Mouse (Mus musculus): ENCODE measurements at regions not wholly inside any gene's neighbourhood (a gene's known extent, or its start where the extent isn't known, plus 50 kb on each side); places are given as distances from the start of the nearest gene placed in this dataset.

- H3K4me3 ChIP-seq (replicated peaks; ENCODE audit: low read length): no peak overlapping the region
- no peaks in the 10 kb centered on the region for H3K27me3 ChIP-seq (ENCODE audit: insufficient read depth, low read length)
Observed at GRCm38 (mm10) chr8:18106827-18107226, 871.2 kb downstream of the Defb40 start.

GRCm38 (mm10) chr8:18065456-18065855 is 912.6 kb downstream of the Defb40 start:
- Histone ChIP-seq H3K4me3 (replicated peaks; ENCODE audit: low read length) (no peak overlapping the region), H3K9me3 (ENCODE audit: low read length) (no peaks in the 10 kb centered on the region), H3K27me3 (ENCODE audit: insufficient read depth, low read length) (no peaks in the 10 kb centered on the region), H3K36me3 (ENCODE audit: insufficient read depth, low read length) (no peaks in the 10 kb centered on the region), H3K4me1 (replicated peaks; ENCODE audit: low read depth, low read length) (no peaks in the 10 kb centered on the region)
- TF ChIP-seq POU5F1 (IDR thresholded peaks at IDR 0.05; ENCODE audit: borderline replicate concordance, low read length): no peak
- no peak for TF ChIP-seq CTCF (conservative IDR thresholded peaks at IDR 0.05; ENCODE audit: low read length)

More at GRCm38 (mm10) chr8:18106827-18107226, 871.2 kb downstream of the Defb40 start:
- Histone ChIP-seq H3K4me1 (replicated peaks; ENCODE audit: low read depth, low read length) (peaks cover 16% of the 10 kb centered on the region), H3K9me3 (ENCODE audit: low read length) (peaks cover 25% of the 10 kb centered on the region), H3K36me3 (ENCODE audit: insufficient read depth, low read length) (no peaks in the 10 kb centered on the region)
- TF ChIP-seq CTCF (conservative IDR thresholded peaks at IDR 0.05; ENCODE audit: low read length) (no peak), NANOG (IDR thresholded peaks at IDR 0.05; ENCODE audit: borderline replicate concordance, low read length) (no peak), POU5F1 (IDR thresholded peaks at IDR 0.05; ENCODE audit: borderline replicate concordance, low read length) (peak; percentile 64; the same call in 1 of the 2 replicates)

GRCm38 (mm10) chr8:18059526-18059925 is 918.5 kb downstream of the Defb40 start:
- Histone ChIP-seq H3K9me3 (ENCODE audit: low read length) (peaks cover 4% of the 10 kb centered on the region; the same call in 1 of the 2 replicates), H3K36me3 (ENCODE audit: insufficient read depth, low read length) (no peaks in the 10 kb centered on the region), H3K4me1 (replicated peaks; ENCODE audit: low read depth, low read length) (no peaks in the 10 kb centered on the region), H3K27me3 (ENCODE audit: insufficient read depth, low read length) (no peaks in the 10 kb centered on the region), H3K4me3 (replicated peaks; ENCODE audit: low read length) (no peak overlapping the region)
- TF ChIP-seq POU5F1 (IDR thresholded peaks at IDR 0.05; ENCODE audit: borderline replicate concordance, low read length) (no peak), CTCF (conservative IDR thresholded peaks at IDR 0.05; ENCODE audit: low read length) (no peak), NANOG (IDR thresholded peaks at IDR 0.05; ENCODE audit: borderline replicate concordance, low read length) (no peak)

DNA sequence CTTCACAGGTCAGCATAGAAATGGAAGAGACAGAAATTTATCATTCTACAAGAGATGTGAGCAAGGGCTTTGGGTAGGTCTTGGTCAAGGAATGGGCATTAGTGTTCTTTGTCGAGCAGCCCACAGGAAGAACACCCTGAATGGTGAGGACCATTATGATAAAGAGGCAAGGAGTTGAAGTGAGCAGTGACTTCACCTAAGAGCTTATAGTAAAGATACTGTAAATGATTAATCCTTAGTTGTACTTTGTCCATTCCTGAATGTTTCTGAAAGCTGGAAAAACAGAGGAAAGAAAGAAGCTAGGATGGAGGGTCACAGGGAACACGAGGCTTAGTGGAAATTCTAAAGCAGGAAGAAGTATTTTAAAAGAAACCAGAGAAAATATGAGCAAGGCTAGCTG is 956.9 kb downstream of the Defb40 start:
- no peak for TF ChIP-seq NANOG (IDR thresholded peaks at IDR 0.05; ENCODE audit: borderline replicate concordance, low read length)
- no peak for TF ChIP-seq CTCF (conservative IDR thresholded peaks at IDR 0.05; ENCODE audit: low read length)
- TF ChIP-seq POU5F1 (IDR thresholded peaks at IDR 0.05; ENCODE audit: borderline replicate concordance, low read length): no peak
- H3K27me3 ChIP-seq (ENCODE audit: insufficient read depth, low read length): no peaks in the 10 kb centered on the region
- H3K4me1 ChIP-seq (replicated peaks; ENCODE audit: low read depth, low read length): peaks cover 8% of the 10 kb centered on the region
- no peak overlapping the region for H3K4me3 ChIP-seq (replicated peaks; ENCODE audit: low read length)
- H3K9me3 ChIP-seq (ENCODE audit: low read length): no peaks in the 10 kb centered on the region
- no peaks in the 10 kb centered on the region for H3K36me3 ChIP-seq (ENCODE audit: insufficient read depth, low read length)

GRCm38 (mm10) chr8:18007567-18007966 is 970.5 kb downstream of the Defb40 start:
- Histone ChIP-seq H3K4me3 (replicated peaks; ENCODE audit: low read length) (no peak overlapping the region), H3K9me3 (ENCODE audit: low read length) (no peaks in the 10 kb centered on the region), H3K4me1 (replicated peaks; ENCODE audit: low read depth, low read length) (no peaks in the 10 kb centered on the region), H3K36me3 (ENCODE audit: insufficient read depth, low read length) (no peaks in the 10 kb centered on the region), H3K27me3 (ENCODE audit: insufficient read depth, low read length) (no peaks in the 10 kb centered on the region)
- no peak for TF ChIP-seq NANOG (IDR thresholded peaks at IDR 0.05; ENCODE audit: borderline replicate concordance, low read length)

DNA sequence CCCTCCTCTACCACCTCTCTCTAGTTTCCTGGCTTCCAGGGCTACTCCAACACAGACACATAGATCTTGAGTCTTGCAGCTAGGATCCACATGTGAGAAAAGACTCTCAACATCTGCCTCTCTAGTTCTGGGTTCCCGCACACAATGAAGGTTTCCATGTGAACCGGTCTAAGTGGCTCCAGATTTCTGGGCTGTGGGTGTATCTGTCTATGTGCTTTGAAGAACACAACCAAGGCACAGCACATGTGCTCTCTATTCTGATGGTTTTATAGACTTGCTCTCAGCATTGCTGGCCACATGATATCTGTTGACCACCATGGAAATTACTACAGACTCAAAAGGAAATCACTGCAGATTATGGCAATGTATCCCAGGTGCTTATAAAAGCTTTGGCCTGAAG is 972.4 kb downstream of the Defb40 start:
- TF ChIP-seq NANOG (IDR thresholded peaks at IDR 0.05; ENCODE audit: borderline replicate concordance, low read length): no peak
- TF ChIP-seq POU5F1 (IDR thresholded peaks at IDR 0.05; ENCODE audit: borderline replicate concordance, low read length): no peak
- TF ChIP-seq CTCF (conservative IDR thresholded peaks at IDR 0.05; ENCODE audit: low read length): no peak

DNA sequence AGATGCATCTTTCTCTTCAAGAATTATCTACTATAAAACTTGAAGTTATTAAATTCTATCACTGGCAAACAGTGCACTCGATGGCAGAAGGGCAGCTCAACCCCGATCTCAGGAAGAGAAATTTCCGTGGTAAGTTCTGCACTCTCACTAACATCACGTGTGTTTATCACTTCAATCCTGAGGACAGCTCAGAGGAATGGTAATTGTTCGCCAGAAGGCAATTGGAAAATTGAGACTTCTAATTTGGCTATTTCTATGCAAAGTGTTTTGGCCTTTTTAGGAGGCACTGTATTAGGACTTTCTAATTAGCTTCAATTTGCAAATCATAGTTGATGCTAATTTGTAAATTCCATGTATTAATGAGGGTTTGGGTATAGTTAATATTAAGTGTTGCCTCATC is 977.3 kb downstream of the Defb40 start:
- H3K27me3 ChIP-seq (ENCODE audit: insufficient read depth, low read length): no peaks in the 10 kb centered on the region
- no peaks in the 10 kb centered on the region for H3K36me3 ChIP-seq (ENCODE audit: insufficient read depth, low read length)
- no peaks in the 10 kb centered on the region for H3K9me3 ChIP-seq (ENCODE audit: low read length)
- no peak for TF ChIP-seq POU5F1 (IDR thresholded peaks at IDR 0.05; ENCODE audit: borderline replicate concordance, low read length)
- no peak for TF ChIP-seq CTCF (conservative IDR thresholded peaks at IDR 0.05; ENCODE audit: low read length)
- TF ChIP-seq NANOG (IDR thresholded peaks at IDR 0.05; ENCODE audit: borderline replicate concordance, low read length): no peak
- H3K4me3 ChIP-seq (replicated peaks; ENCODE audit: low read length): no peak overlapping the region
- no peaks in the 10 kb centered on the region for H3K4me1 ChIP-seq (replicated peaks; ENCODE audit: low read depth, low read length)

More for the DNA sequence above, 972.4 kb downstream of the Defb40 start:
- Histone ChIP-seq H3K36me3 (ENCODE audit: insufficient read depth, low read length) (no peaks in the 10 kb centered on the region), H3K27me3 (ENCODE audit: insufficient read depth, low read length) (no peaks in the 10 kb centered on the region), H3K9me3 (ENCODE audit: low read length) (no peaks in the 10 kb centered on the region), H3K4me1 (replicated peaks; ENCODE audit: low read depth, low read length) (no peaks in the 10 kb centered on the region), H3K4me3 (replicated peaks; ENCODE audit: low read length) (no peak overlapping the region)

- Histone ChIP-seq H3K4me1 (replicated peaks; ENCODE audit: low read depth, low read length) (no peaks in the 10 kb centered on the region), H3K9me3 (ENCODE audit: low read length) (no peaks in the 10 kb centered on the region), H3K4me3 (replicated peaks; ENCODE audit: low read length) (no peak overlapping the region), H3K27me3 (ENCODE audit: insufficient read depth, low read length) (no peaks in the 10 kb centered on the region), H3K36me3 (ENCODE audit: insufficient read depth, low read length) (no peaks in the 10 kb centered on the region)
- TF ChIP-seq CTCF (conservative IDR thresholded peaks at IDR 0.05; ENCODE audit: low read length) (no peak), POU5F1 (IDR thresholded peaks at IDR 0.05; ENCODE audit: borderline replicate concordance, low read length) (no peak), NANOG (IDR thresholded peaks at IDR 0.05; ENCODE audit: borderline replicate concordance, low read length) (no peak)
Observed at GRCm38 (mm10) chr8:17984779-17985178, 993.3 kb downstream of the Defb40 start.

- no peak overlapping the region for H3K4me3 ChIP-seq (replicated peaks; ENCODE audit: low read length)
- no peaks in the 10 kb centered on the region for H3K4me1 ChIP-seq (replicated peaks; ENCODE audit: low read depth, low read length)
- no peaks in the 10 kb centered on the region for H3K27me3 ChIP-seq (ENCODE audit: insufficient read depth, low read length)
- no peak for TF ChIP-seq CTCF (conservative IDR thresholded peaks at IDR 0.05; ENCODE audit: low read length)
- no peaks in the 10 kb centered on the region for H3K9me3 ChIP-seq (ENCODE audit: low read length)
- H3K36me3 ChIP-seq (ENCODE audit: insufficient read depth, low read length): no peaks in the 10 kb centered on the region
Observed at GRCm38 (mm10) chr8:17948848-17949247, 1029.2 kb downstream of the Defb40 start.

Measured in E14TG2a.4 (cell line).